Mouse (Mus musculus) stomach, postnatal 0 days (tissue): ENCODE measurements around the gene Nr2c1. TPM values are rescaled to one million over a fixed set of nuclear protein-coding genes. Genes with fewer than 3 reads are reported as not detected.

Experiments
- ATAC-seq: fragments of 200-750 bp; cut with Nextera tagmentation; 2 replicates; pipeline ENCODE4 v1.8.0; 2017; ENCODE audit not compliant: low FRiP score, low TSS enrichment
- DNase-seq: peaks from one replicate; pipeline ENCODE4 v3.0.0-alpha.2; 2016; ENCODE audit warnings: low spot score
- H3K27ac ChIP-seq: fragments of 300-500 bp; sonication (generic); replicated peaks from 2 replicates; pipeline ENCODE4 v1.5.1; 2014; ENCODE audit warnings: mild to moderate bottlenecking, control low read depth
- H3K27me3 ChIP-seq: fragments of 300-500 bp; sonication (generic); 2 replicates; pipeline ENCODE4 v1.6.1; 2014; ENCODE audit warnings: low read length; ENCODE audit not compliant: control insufficient read depth, insufficient read depth
- H3K36me3 ChIP-seq: fragments of 300-500 bp; sonication (generic); 2 replicates; pipeline ENCODE4 v1.6.1; 2014; ENCODE audit warnings: low read length, mixed read lengths; ENCODE audit not compliant: control insufficient read depth, insufficient read depth
- H3K4me1 ChIP-seq: fragments of 300-500 bp; sonication (generic); replicated peaks from 2 replicates; pipeline ENCODE4 v1.6.1; 2014; ENCODE audit warnings: antibody characterized with exemption; ENCODE audit not compliant: control insufficient read depth, insufficient read depth
- H3K4me2 ChIP-seq: fragments of 300-500 bp; sonication (generic); replicated peaks from 2 replicates; pipeline ENCODE4 v1.6.1; 2014; ENCODE audit warnings: low read depth, mild to moderate bottlenecking, control low read depth, moderate library complexity
- H3K4me3 ChIP-seq: fragments of 300-500 bp; sonication (generic); 2 replicates; pipeline ENCODE4 v1.5.1; 2014; ENCODE audit warnings: low read depth, low read length, control low read depth
- H3K9ac ChIP-seq: fragments of 300-500 bp; sonication (generic); 2 replicates; pipeline ENCODE4 v1.6.1; 2014; ENCODE audit warnings: mild to moderate bottlenecking, low read length, control low read depth, mixed read lengths
- H3K9me3 ChIP-seq: fragments of 300-500 bp; sonication (generic); 2 replicates; pipeline ENCODE4 v1.6.1; 2016; ENCODE audit warnings: low read length; ENCODE audit not compliant: control insufficient read depth
- CTCF ChIP-seq: IDR thresholded peaks from 2 replicates; pipeline ENCODE4 v1.5.1; 2016; ENCODE audit warnings: antibody characterized with exemption, low read depth, mild to moderate bottlenecking, moderate library complexity
- EP300 ChIP-seq: optimal IDR thresholded peaks from 2 replicates; pipeline ENCODE3; 2016; ENCODE audit warnings: antibody characterized with exemption
- WGBS: fragments of 180-500 bp; shearing (Covaris S2); extraction: QIAGEN DNeasy Blood & Tissue Kit; methylation state at CpG from one replicate; pipeline ENCODE4 v1.1.7; 2014; 5-methylcytosine and 5-hydroxymethylcytosine counted together
- polyA plus RNA-seq: library from polyadenylated mRNA; unstranded; fragments of >200 nt; fragmentation: Nextera tagmentation; extraction: Ambion mirVana; gene quantifications from 2 replicates; pipeline ENCODE4 v1.2.1, GENCODE M21; 2015

Nr2c1 gene
- polyA plus RNA-seq, 1 experiment from 2014 or later, result 4.0 TPM

GRCm38 (mm10) chr10:94161051-94161765 is 13.4 kb downstream of the Nr2c1 start:
- no peak overlapping the region for H3K27ac ChIP-seq
- WGBS, result 90% methylated on average over 5 of the region's 5 CpGs
- no peak overlapping the region for H3K4me3 ChIP-seq
- TF ChIP-seq EP300 (no peak), CTCF (no peak)
- H3K9ac ChIP-seq, result no peak overlapping the region
- no peaks in the 10 kb centered on the region for H3K4me1 ChIP-seq
- no peak for DNase-seq
- no peak overlapping the region for H3K4me2 ChIP-seq
- ATAC-seq, result no peak
- no peaks in the 10 kb centered on the region for H3K9me3 ChIP-seq
- H3K36me3 ChIP-seq, result peaks cover 8% of the 10 kb centered on the region
- H3K27me3 ChIP-seq, result no peaks in the 10 kb centered on the region

- WGBS, result 94% methylated on average over 7 of the region's 7 CpGs
- no peak for ATAC-seq
These were observed 14.2 kb downstream of the Nr2c1 start for GRCm38 (mm10) chr10:94162031-94162430.

GRCm38 (mm10) chr10:94164104-94164845 is 16.5 kb downstream of the Nr2c1 start:
- Histone ChIP-seq H3K4me3 (no peak overlapping the region), H3K9ac (no peak overlapping the region), H3K36me3 (peaks cover 23% of the 10 kb centered on the region), H3K27ac (no peak overlapping the region), H3K9me3 (no peaks in the 10 kb centered on the region), H3K4me2 (no peak overlapping the region), H3K27me3 (no peaks in the 10 kb centered on the region), H3K4me1 (no peaks in the 10 kb centered on the region)
- no peak for TF ChIP-seq EP300
- no peak for TF ChIP-seq CTCF
- DNase-seq (no peak), ATAC-seq (no peak)
- WGBS, result 85% methylated on average over 5 of the region's 5 CpGs

More at GRCm38 (mm10) chr10:94162031-94162430, 14.2 kb downstream of the Nr2c1 start:
- Histone ChIP-seq H3K27me3 (no peaks in the 10 kb centered on the region), H3K9me3 (no peaks in the 10 kb centered on the region), H3K27ac (no peak overlapping the region), H3K4me3 (no peak overlapping the region), H3K9ac (no peak overlapping the region), H3K36me3 (peaks cover 8% of the 10 kb centered on the region), H3K4me1 (no peaks in the 10 kb centered on the region), H3K4me2 (no peak overlapping the region)
- TF ChIP-seq CTCF (no peak), EP300 (no peak)
- no peak for DNase-seq

DNA sequence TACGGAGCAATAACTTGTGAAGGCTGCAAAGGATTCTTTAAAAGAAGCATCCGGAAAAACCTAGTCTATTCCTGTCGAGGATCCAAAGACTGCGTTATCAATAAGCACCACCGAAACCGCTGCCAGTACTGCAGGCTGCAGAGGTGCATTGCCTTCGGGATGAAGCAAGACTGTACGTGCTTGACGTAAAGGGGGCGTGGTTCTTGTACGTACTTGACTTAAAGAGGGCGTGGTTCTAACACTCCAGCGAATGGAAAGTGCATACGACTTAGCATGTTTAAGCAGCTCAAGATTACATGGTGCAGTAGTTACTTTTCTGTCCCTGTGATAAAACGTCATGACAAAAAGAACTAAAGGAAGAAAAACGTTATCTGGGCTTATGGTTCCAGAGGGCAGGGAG is 17.6 kb downstream of the Nr2c1 start:
- TF ChIP-seq EP300 (no peak), CTCF (no peak)
- Histone ChIP-seq H3K9me3 (no peaks in the 10 kb centered on the region), H3K27ac (no peak overlapping the region), H3K36me3 (peaks cover 30% of the 10 kb centered on the region), H3K27me3 (no peaks in the 10 kb centered on the region), H3K9ac (no peak overlapping the region), H3K4me2 (no peak overlapping the region), H3K4me1 (no peaks in the 10 kb centered on the region), H3K4me3 (no peak overlapping the region)
- 76% methylated on average over 16 of the region's 16 CpGs for WGBS
- ATAC-seq (0 out of 2 replicates have a peak, but pooled peaks have one; percentile 45), DNase-seq (no peak)

- DNase-seq, result no peak
- 89% methylated on average over 11 of the region's 11 CpGs for WGBS
- peaks cover 32% of the 10 kb centered on the region for H3K36me3 ChIP-seq
These were observed 19.4 kb downstream of the Nr2c1 start for GRCm38 (mm10) chr10:94167051-94167750.

More at GRCm38 (mm10) chr10:94167051-94167750, 19.4 kb downstream of the Nr2c1 start:
- Histone ChIP-seq H3K4me1 (no peaks in the 10 kb centered on the region), H3K9ac (no peak overlapping the region), H3K27ac (no peak overlapping the region), H3K9me3 (no peaks in the 10 kb centered on the region), H3K27me3 (no peaks in the 10 kb centered on the region), H3K4me3 (no peak overlapping the region), H3K4me2 (no peak overlapping the region)
- ATAC-seq, result no peak
- no peak for TF ChIP-seq CTCF
- no peak for TF ChIP-seq EP300
